Mouse (Mus musculus) heart, adult 2 months (tissue): ENCODE results near the gene Tas2r118.

Experiments
- CTCF ChIP-seq: fragments of 200-600 bp; IDR thresholded peaks from 2 replicates; pipeline ENCODE4 v1.8.1; 2022; ENCODE audit warnings: antibody characterized with exemption, mild to moderate bottlenecking, moderate library complexity
- EP300 ChIP-seq: fragments of 200-500 bp; IDR thresholded peaks from 2 replicates; pipeline ENCODE4 v1.6.1; 2011; ENCODE audit warnings: low read depth, low read length, control low read depth; ENCODE audit not compliant: insufficient read depth
- POLR2A ChIP-seq: fragments of 200-500 bp; IDR thresholded peaks from 2 replicates; pipeline ENCODE4 v1.6.1; 2011; ENCODE audit warnings: mild to moderate bottlenecking, low read depth, low read length, control low read depth; ENCODE audit not compliant: insufficient read depth

GRCm38 (mm10) chr6:23963741-23964140 lies 6.1 kb downstream of the Tas2r118 start:
- TF ChIP-seq CTCF (no peak), EP300 (no peak), POLR2A (no peak)
